Mouse (Mus musculus) embryonic facial prominence, embryonic 12.5 days (tissue): Measurements from ENCODE around the gene Etfb. TPM values are rescaled to one million over a fixed set of nuclear protein-coding genes. Genes with fewer than 3 reads are reported as not detected.
"Not testable (repeated sequence)": the region's sequence is repeated elsewhere in the genome, so short reads cannot be mapped to it uniquely, and the experiment has no call there.

Experiments used
- ATAC-seq: fragments of 200-750 bp; cut with Nextera tagmentation; 2 replicates; pipeline ENCODE4 v1.8.0; 2017; ENCODE audit not compliant: insufficient number of reproducible peaks, insufficient read depth, low FRiP score, low TSS enrichment
- H3K27ac ChIP-seq: fragments of 300-500 bp; sonication (generic); 2 replicates; pipeline ENCODE4 v1.5.1; 2016; ENCODE audit warnings: mild to moderate bottlenecking
- H3K27me3 ChIP-seq: fragments of 300-500 bp; sonication (generic); 2 replicates; pipeline ENCODE4 v1.6.1; 2016; ENCODE audit warnings: mild to moderate bottlenecking, moderate library complexity
- H3K36me3 ChIP-seq: fragments of 300-500 bp; sonication (generic); 2 replicates; pipeline ENCODE4 v1.6.1; 2016; ENCODE audit warnings: mild to moderate bottlenecking
- H3K4me1 ChIP-seq: fragments of 300-500 bp; sonication (generic); 2 replicates; pipeline ENCODE4 v1.6.1; 2016
- H3K4me2 ChIP-seq: fragments of 300-500 bp; sonication (generic); replicated peaks from 2 replicates; pipeline ENCODE4 v1.6.1; 2016; ENCODE audit warnings: mild to moderate bottlenecking, moderate library complexity
- H3K4me3 ChIP-seq: fragments of 300-500 bp; sonication (generic); 2 replicates; pipeline ENCODE4 v1.5.1; 2016; ENCODE audit warnings: mild to moderate bottlenecking
- H3K9ac ChIP-seq: fragments of 300-500 bp; sonication (generic); 2 replicates; pipeline ENCODE4 v1.6.1; 2016; ENCODE audit warnings: mild to moderate bottlenecking, moderate library complexity
- H3K9me3 ChIP-seq: fragments of 300-500 bp; sonication (generic); 2 replicates; pipeline ENCODE4 v1.6.1; 2016; ENCODE audit warnings: mild to moderate bottlenecking, moderate library complexity
- WGBS: fragments of 180-500 bp; shearing (Covaris S2); methylation state at CpG from one replicate; pipeline ENCODE4 v1.1.7; 2016; 5-methylcytosine and 5-hydroxymethylcytosine counted together
- polyA plus RNA-seq: library from polyadenylated mRNA; unstranded; fragments of >200 nt; fragmentation: Nextera tagmentation; extraction: Ambion mirVana; gene quantifications from 2 replicates; pipeline ENCODE4 v1.2.1, GENCODE M21; 2016

Gene Etfb
- 237 and 240 TPM in 2 replicates for polyA plus RNA-seq

DNA sequence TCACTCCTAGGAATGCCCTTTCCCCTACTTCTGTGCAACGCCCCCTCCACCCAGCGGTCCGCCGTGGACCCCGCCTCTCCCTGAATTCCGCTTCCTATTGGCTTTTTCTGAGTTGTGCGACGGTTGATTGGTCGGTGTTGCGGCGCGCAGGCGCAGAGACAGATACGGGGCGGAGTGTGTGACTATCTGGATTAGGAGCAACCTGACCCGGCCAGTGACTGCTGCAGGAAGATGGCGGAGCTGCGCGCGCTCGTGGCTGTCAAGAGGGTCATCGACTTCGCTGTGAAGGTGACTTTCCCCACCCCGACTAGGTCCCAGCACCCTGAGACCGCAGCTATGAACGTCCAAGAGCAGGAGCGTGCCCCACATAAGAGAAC is at the start of gene Etfb, which contains the start of gene Gm45233:
Gene Etfb (plus strand): TSS at position 167 of the 377 bp plus-strand sequence.
Gene Gm45233 (plus strand): TSS at position 212 of the 377 bp plus-strand sequence.
- Histone ChIP-seq H3K4me1 (peaks cover 9% of the 10 kb centered on the region), H3K4me2 (peak within 1 kb of the TSS; percentile 83), H3K27ac (peak within 1 kb of the TSS; percentile 96), H3K4me3 (peak within 1 kb of the TSS; percentile 45), H3K36me3 (no peaks in the 10 kb centered on the region), H3K9ac (peak within 1 kb of the TSS; percentile 57), H3K9me3 (no peaks in the 10 kb centered on the region), H3K27me3 (no peaks in the 10 kb centered on the region)
- peak; percentile 96 for ATAC-seq
- WGBS = under 1% methylated on average over 27 of the region's 27 CpGs

GRCm38 (mm10) chr7:43399501-43399900 is 44.4 kb upstream of the Etfb start:
- Histone ChIP-seq H3K27me3 (no peaks in the 10 kb centered on the region), H3K4me2 (no peak overlapping the region), H3K9me3 (no peaks in the 10 kb centered on the region), H3K27ac (no peak overlapping the region), H3K4me3 (no peak overlapping the region), H3K9ac (no peak overlapping the region), H3K4me1 (no peaks in the 10 kb centered on the region), H3K36me3 (no peaks in the 10 kb centered on the region)
- no peak for ATAC-seq
- 77% methylated on average over 2 of the region's 2 CpGs for WGBS

DNA sequence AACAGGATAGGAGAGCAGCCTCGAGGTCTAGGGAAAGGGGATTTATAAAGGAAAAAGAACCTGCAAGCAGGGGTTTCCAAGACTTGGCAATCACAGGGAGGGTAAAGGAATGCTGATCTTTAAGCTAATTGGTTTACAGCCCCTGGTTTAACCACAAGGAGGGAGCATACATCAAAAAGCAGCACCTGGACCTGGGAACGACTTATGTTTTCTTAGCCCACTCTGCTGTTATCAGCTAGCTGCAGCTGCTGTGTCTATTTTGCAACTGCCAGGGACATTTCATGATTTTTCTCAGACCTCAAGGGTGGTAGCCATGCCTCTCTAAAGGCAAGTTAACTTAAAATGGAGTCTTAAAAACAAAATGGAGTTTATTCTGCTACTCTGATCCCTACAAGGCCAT is 41.2 kb upstream of the Etfb start:
- Histone ChIP-seq H3K4me2 (no peak overlapping the region), H3K27me3 (no peaks in the 10 kb centered on the region), H3K9me3 (no peaks in the 10 kb centered on the region), H3K27ac (no peak overlapping the region), H3K9ac (no peak overlapping the region), H3K36me3 (no peaks in the 10 kb centered on the region), H3K4me3 (no peak overlapping the region), H3K4me1 (no peaks in the 10 kb centered on the region)
- WGBS = 48% methylated on average over 2 of the region's 2 CpGs
- ATAC-seq = no peak

- H3K9me3 ChIP-seq = no peaks in the 10 kb centered on the region
- no peak overlapping the region for H3K4me3 ChIP-seq
- ATAC-seq = no peak
- no peaks in the 10 kb centered on the region for H3K4me1 ChIP-seq
- no peaks in the 10 kb centered on the region for H3K36me3 ChIP-seq
- no peak overlapping the region for H3K27ac ChIP-seq
- no peaks in the 10 kb centered on the region for H3K27me3 ChIP-seq
- H3K9ac ChIP-seq = no peak overlapping the region
- H3K4me2 ChIP-seq = no peak overlapping the region
- WGBS = 84% methylated on average over 3 of the region's 3 CpGs
Measured at GRCm38 (mm10) chr7:43407573-43407972, 36.3 kb upstream of the Etfb start.

GRCm38 (mm10) chr7:43408131-43408553 is 35.7 kb upstream of the Etfb start, which contains the start of gene Siglecg:
TSS of gene Siglecg (plus strand) at chr7:43408204.
- Histone ChIP-seq H3K9ac (no peak within 1 kb of the TSS), H3K27me3 (no peaks in the 10 kb centered on the region), H3K36me3 (no peaks in the 10 kb centered on the region), H3K4me1 (no peaks in the 10 kb centered on the region), H3K4me3 (no peak within 1 kb of the TSS), H3K4me2 (no peak within 1 kb of the TSS), H3K27ac (no peak within 1 kb of the TSS), H3K9me3 (no peaks in the 10 kb centered on the region)
- WGBS = 81% methylated on average over 4 of the region's 4 CpGs
- no peak for ATAC-seq

GRCm38 (mm10) chr7:43409084-43409483 is 34.8 kb upstream of the Etfb start:
- no peaks in the 10 kb centered on the region for H3K9me3 ChIP-seq

DNA sequence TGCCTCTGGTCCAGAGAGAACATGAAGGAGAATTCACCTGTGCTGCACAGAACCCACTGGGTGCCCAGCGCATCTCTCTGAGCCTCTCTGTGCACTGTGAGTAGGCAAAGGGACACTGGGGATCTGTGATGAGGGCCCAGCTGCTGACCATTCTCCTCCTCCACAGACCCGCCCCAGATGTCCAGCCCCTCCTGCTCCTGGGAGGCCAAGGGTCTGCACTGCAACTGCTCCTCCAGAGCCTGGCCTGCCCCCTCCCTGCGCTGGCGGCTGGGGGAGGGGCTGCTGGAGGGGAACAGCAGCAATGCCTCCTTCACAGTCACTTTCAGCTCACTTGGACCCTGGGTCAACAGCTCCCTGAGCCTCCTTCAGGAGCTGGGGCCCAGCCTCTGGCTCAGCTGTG is 32.2 kb upstream of the Etfb start:
- not testable (repeated sequence) for H3K27me3 ChIP-seq, H3K9ac ChIP-seq, ATAC-seq, H3K9me3 ChIP-seq, H3K4me3 ChIP-seq, H3K4me1 ChIP-seq, H3K27ac ChIP-seq, H3K4me2 ChIP-seq, H3K36me3 ChIP-seq
- 27% methylated on average over 4 of the region's 4 CpGs for WGBS

More at GRCm38 (mm10) chr7:43409084-43409483, 34.8 kb upstream of the Etfb start:
- 79% methylated on average over 3 of the region's 3 CpGs for WGBS
- Histone ChIP-seq H3K9ac (no peak overlapping the region), H3K27me3 (no peaks in the 10 kb centered on the region), H3K4me3 (no peak overlapping the region), H3K4me2 (no peak overlapping the region), H3K27ac (no peak overlapping the region), H3K4me1 (no peaks in the 10 kb centered on the region), H3K36me3 (no peaks in the 10 kb centered on the region)
- no peak for ATAC-seq

DNA sequence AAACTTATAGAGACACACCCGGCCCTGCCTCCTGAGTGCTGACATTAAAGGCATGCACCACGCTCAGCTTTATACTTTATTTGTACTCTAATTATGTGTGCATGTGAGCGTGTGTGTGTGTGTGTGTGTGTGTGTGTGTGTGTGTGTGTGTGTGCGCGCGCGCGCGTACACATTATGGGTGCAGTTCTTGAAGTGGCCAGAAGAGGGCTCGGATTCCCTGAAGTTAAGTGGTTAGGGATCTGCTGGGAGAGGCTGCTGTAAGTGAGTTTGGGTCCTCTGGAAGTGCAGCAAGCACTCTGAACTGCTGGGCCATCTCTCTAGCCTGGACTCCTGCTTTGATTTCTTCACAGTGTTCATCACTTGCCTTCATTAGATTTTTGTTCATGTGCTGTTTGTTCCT is 26.6 kb upstream of the Etfb start:
- H3K27me3 ChIP-seq = no peaks in the 10 kb centered on the region
- peaks cover 5% of the 10 kb centered on the region for H3K9me3 ChIP-seq
- WGBS = 91% methylated on average over 10 of the region's 10 CpGs
- no peaks in the 10 kb centered on the region for H3K36me3 ChIP-seq
- no peak overlapping the region for H3K4me2 ChIP-seq
- no peak for ATAC-seq
- H3K4me1 ChIP-seq = no peaks in the 10 kb centered on the region
- no peak overlapping the region for H3K27ac ChIP-seq
- H3K9ac ChIP-seq = no peak overlapping the region
- no peak overlapping the region for H3K4me3 ChIP-seq

DNA sequence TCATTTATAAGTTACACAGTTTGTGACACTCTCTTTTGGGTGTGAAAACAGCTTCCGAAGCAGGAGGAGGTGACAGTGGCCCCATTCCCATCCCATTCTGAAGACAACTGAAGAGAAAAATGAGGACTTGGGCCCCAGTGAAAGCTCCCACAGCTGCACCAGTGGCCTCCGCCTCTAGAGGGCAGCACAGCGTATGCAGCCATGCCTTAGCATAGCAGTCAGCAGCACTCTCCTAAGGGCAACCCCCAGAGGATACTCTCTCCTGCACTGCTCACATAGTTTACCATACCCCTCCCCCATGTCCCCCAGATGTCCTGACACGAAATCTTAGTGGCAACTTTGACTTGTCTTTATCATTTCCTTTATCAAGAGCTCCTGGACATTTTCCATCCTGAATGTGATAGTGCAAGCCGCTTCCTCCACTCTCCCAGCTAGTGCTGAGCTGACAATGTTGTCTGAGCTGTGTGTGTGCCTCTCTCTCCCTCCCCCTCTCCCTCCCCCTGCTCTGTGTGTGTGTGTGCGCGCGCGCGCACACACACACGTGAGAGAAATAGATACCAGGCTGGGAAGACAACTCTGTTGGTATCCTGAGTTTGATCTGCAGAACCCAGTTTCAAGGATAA is 20.8 kb upstream of the Etfb start:
- no peaks in the 10 kb centered on the region for H3K36me3 ChIP-seq
- no peaks in the 10 kb centered on the region for H3K27me3 ChIP-seq
- H3K27ac ChIP-seq = no peak overlapping the region
- H3K4me1 ChIP-seq = no peaks in the 10 kb centered on the region; the same call in 1 of the 2 replicates
- WGBS = 12% methylated on average over 11 of the region's 11 CpGs
- no peak overlapping the region; the same call in 1 of the 2 replicates for H3K4me3 ChIP-seq
- peak; percentile 84 for ATAC-seq
- no peak overlapping the region for H3K9ac ChIP-seq
- H3K4me2 ChIP-seq = peak overlapping the region; percentile 24
- no peaks in the 10 kb centered on the region for H3K9me3 ChIP-seq

DNA sequence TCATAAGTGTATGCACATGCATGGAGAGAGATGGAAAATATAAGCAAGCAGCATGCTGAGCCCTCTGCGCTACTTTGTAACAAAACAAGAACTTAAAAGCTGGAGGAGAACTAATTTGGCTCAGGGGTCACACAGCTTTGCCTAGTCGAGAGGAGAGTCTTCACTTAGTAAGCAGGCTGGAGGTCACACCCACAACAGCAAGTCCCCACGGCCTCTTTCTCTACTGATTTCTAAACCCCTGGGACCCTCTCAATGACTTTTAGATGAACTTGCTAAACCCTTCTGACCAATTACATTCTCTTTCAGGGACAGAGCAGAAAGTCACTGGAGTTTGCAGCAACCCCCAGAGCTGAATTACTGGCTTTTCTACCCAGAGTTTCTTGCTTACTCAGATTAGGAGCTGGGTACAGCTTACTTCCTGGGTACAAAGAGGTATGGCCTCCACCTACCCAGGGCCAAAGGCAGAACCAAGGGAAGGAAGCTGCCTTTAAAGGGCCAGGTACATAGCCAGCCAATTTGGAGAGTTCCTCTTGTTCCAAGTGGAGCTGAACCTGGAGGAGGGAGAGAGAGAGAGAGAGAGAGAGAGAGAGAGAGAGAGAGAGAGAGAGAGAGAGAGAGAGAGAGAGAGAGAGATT is 19.8 kb upstream of the Etfb start:
- no peak overlapping the region for H3K4me2 ChIP-seq
- H3K27ac ChIP-seq = no peak overlapping the region
- ATAC-seq = no peak
- no peaks in the 10 kb centered on the region for H3K27me3 ChIP-seq
- H3K36me3 ChIP-seq = no peaks in the 10 kb centered on the region
- H3K9me3 ChIP-seq = no peaks in the 10 kb centered on the region
- no peak overlapping the region for H3K9ac ChIP-seq
- no peak overlapping the region for H3K4me3 ChIP-seq
- WGBS = 50% methylated on average over 3 of the region's 3 CpGs
- H3K4me1 ChIP-seq = no peaks in the 10 kb centered on the region; the same call in 1 of the 2 replicates

DNA sequence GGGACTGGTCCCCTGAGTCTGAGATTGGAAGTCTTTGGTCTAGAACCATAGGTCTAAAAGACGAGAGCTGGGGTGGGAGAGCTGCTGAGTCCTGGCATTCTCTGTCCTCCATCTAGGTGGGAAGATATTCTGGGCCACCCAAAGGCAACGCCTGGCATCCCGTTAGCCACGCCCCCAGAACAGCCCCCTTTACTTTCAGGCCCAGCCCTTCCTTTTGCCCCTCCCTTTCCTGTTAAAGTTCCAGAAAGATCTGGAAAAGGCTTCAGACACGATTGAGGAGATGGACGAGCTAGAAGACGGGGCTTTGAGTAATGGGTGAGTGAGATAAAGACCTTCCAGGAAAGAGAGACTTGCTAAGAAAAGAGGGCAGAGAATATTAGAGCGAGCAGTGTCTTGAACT is 16.5 kb upstream of the Etfb start, which contains the start of gene Lim2:
Gene Lim2 (plus strand): TSS at position 265 of the 400 bp plus-strand sequence.
- Histone ChIP-seq H3K27me3 (no peaks in the 10 kb centered on the region), H3K9me3 (no peaks in the 10 kb centered on the region), H3K36me3 (no peaks in the 10 kb centered on the region), H3K4me2 (no peak within 1 kb of the TSS), H3K9ac (no peak within 1 kb of the TSS), H3K4me3 (no peak within 1 kb of the TSS), H3K27ac (no peak within 1 kb of the TSS), H3K4me1 (no peaks in the 10 kb centered on the region; the same call in 1 of the 2 replicates)
- 86% methylated on average over 8 of the region's 8 CpGs for WGBS
- ATAC-seq = no peak

DNA sequence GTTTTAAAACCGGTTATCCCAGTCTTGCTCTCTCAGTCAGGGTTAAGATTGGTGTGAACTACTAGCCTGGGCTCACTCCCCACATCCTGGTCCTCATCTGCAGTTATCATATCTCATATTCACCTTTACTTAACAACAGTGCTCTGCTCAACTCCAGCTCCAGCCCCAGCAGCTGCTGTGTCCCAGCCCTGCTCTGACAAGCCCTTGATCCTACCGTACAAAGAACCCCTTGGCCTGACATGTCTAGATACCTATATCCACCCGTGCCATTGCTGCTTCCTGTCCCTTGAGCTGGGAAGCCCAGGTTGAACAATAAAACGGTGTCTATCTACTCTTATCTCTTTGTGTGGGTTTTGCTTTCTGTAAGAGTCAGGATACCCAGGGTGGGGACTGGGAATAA is 14.4 kb upstream of the Etfb start:
- Histone ChIP-seq H3K9ac (no peak overlapping the region), H3K9me3 (no peaks in the 10 kb centered on the region), H3K27ac (no peak overlapping the region), H3K36me3 (no peaks in the 10 kb centered on the region), H3K27me3 (no peaks in the 10 kb centered on the region), H3K4me2 (no peak overlapping the region), H3K4me3 (no peak overlapping the region), H3K4me1 (no peaks in the 10 kb centered on the region)
- ATAC-seq = no peak
- 53% methylated on average over 4 of the region's 4 CpGs for WGBS
